Mouse (Mus musculus) embryonic facial prominence, embryonic 14.5 days (tissue): ENCODE measurements around the gene Tespa1. TPM values are rescaled to one million over a fixed set of nuclear protein-coding genes. Genes with fewer than 3 reads are reported as not detected.
"Not testable (repeated sequence)": the region's sequence is repeated elsewhere in the genome, so short reads cannot be mapped to it uniquely, and the experiment has no call there.

ENCODE experiments used
- ATAC-seq: fragments of 200-750 bp; cut with Nextera tagmentation; 2 replicates; pipeline ENCODE4 v1.8.0; 2017; ENCODE audit warnings: low read depth, moderate number of reproducible peaks, moderate TSS enrichment
- DNase-seq: peaks from one replicate; pipeline ENCODE4 v3.0.0-alpha.2; 2015; ENCODE audit warnings: low spot score
- H3K27ac ChIP-seq: fragments of 300-500 bp; sonication (generic); replicated peaks from 2 replicates; pipeline ENCODE4 v1.5.1; 2014; ENCODE audit warnings: low read depth, mild to moderate bottlenecking, low read length, moderate library complexity
- H3K27me3 ChIP-seq: fragments of 300-500 bp; sonication (generic); replicated peaks from 2 replicates; pipeline ENCODE4 v1.6.1; 2014; ENCODE audit warnings: low read length; ENCODE audit not compliant: control insufficient read depth, insufficient read depth
- H3K36me3 ChIP-seq: fragments of 300-500 bp; sonication (generic); 2 replicates; pipeline ENCODE4 v1.6.1; 2014; ENCODE audit warnings: low read length, mixed read lengths; ENCODE audit not compliant: control insufficient read depth, insufficient read depth
- H3K4me1 ChIP-seq: fragments of 300-500 bp; sonication (generic); 2 replicates; pipeline ENCODE4 v1.6.1; 2014; ENCODE audit warnings: antibody characterized with exemption, low read length; ENCODE audit not compliant: control insufficient read depth, insufficient read depth
- H3K4me2 ChIP-seq: fragments of 300-500 bp; sonication (generic); 2 replicates; pipeline ENCODE4 v1.6.1; 2014; ENCODE audit warnings: low read depth, mild to moderate bottlenecking, low read length, moderate library complexity, mixed read lengths
- H3K4me3 ChIP-seq: fragments of 300-500 bp; sonication (generic); 2 replicates; pipeline ENCODE4 v1.5.1; 2014; ENCODE audit warnings: low read depth, mild to moderate bottlenecking, low read length
- H3K9ac ChIP-seq: fragments of 300-500 bp; sonication (generic); 2 replicates; pipeline ENCODE4 v1.6.1; 2014; ENCODE audit warnings: low read depth, mild to moderate bottlenecking, low read length, moderate library complexity, mixed read lengths
- H3K9me3 ChIP-seq: fragments of 300-500 bp; sonication (generic); 2 replicates; pipeline ENCODE4 v1.6.1; 2016; ENCODE audit warnings: low read length; ENCODE audit not compliant: control insufficient read depth
- WGBS: fragments of 180-500 bp; shearing (Covaris S2); extraction: QIAGEN DNeasy Blood & Tissue Kit; methylation state at CpG from one replicate; pipeline ENCODE4 v1.1.7; 2014; 5-methylcytosine and 5-hydroxymethylcytosine counted together
- polyA plus RNA-seq: library from polyadenylated mRNA; unstranded; fragments of >200 nt; fragmentation: Nextera tagmentation; extraction: Ambion mirVana; gene quantifications from 2 replicates; pipeline ENCODE4 v1.2.1, GENCODE M21; 2014

The Tespa1 gene
- polyA plus RNA-seq, 1 experiment from 2014 or later, result 1.7 TPM

- Histone ChIP-seq H3K4me2 (no peak overlapping the region), H3K4me1 (no peaks in the 10 kb centered on the region), H3K9me3 (no peaks in the 10 kb centered on the region), H3K27ac (no peak overlapping the region), H3K9ac (no peak overlapping the region), H3K36me3 (no peaks in the 10 kb centered on the region), H3K27me3 (no peaks in the 10 kb centered on the region), H3K4me3 (no peak overlapping the region)
- no peak for DNase-seq
- no peak for ATAC-seq
- 76% methylated on average over 1 of the region's 1 CpGs for WGBS
Observed at GRCm38 (mm10) chr10:130371644-130372043, 49.0 kb downstream of the Tespa1 start.

GRCm38 (mm10) chr10:130372491-130373173, 50.0 kb downstream of the Tespa1 start:
- DNase-seq (peak; percentile 1), ATAC-seq (no peak)
- no peak overlapping the region for H3K4me2 ChIP-seq
- no peaks in the 10 kb centered on the region for H3K4me1 ChIP-seq
- H3K27me3 ChIP-seq, result no peaks in the 10 kb centered on the region
- H3K36me3 ChIP-seq, result no peaks in the 10 kb centered on the region
- no peak overlapping the region for H3K9ac ChIP-seq
- H3K4me3 ChIP-seq, result no peak overlapping the region
- 80% methylated on average over 2 of the region's 2 CpGs for WGBS
- H3K27ac ChIP-seq, result no peak overlapping the region
- H3K9me3 ChIP-seq, result no peaks in the 10 kb centered on the region

- no peaks in the 10 kb centered on the region for H3K36me3 ChIP-seq
- no peak overlapping the region for H3K27ac ChIP-seq
- 88% methylated on average over 2 of the region's 2 CpGs for WGBS
- no peak overlapping the region for H3K9ac ChIP-seq
- H3K4me1 ChIP-seq, result no peaks in the 10 kb centered on the region
- H3K9me3 ChIP-seq, result no peaks in the 10 kb centered on the region
- H3K27me3 ChIP-seq, result no peaks in the 10 kb centered on the region
- no peak for DNase-seq
- no peak overlapping the region for H3K4me2 ChIP-seq
- no peak overlapping the region for H3K4me3 ChIP-seq
- ATAC-seq, result no peak
Observed at GRCm38 (mm10) chr10:130375145-130375544, 52.5 kb downstream of the Tespa1 start.

GRCm38 (mm10) chr10:130394232-130394631, 71.6 kb downstream of the Tespa1 start, which contains the start of gene Vmn2r84:
TSS of gene Vmn2r84 (minus strand) at chr10:130394332.
- H3K27ac ChIP-seq, result no peak within 1 kb of the TSS
- no peak within 1 kb of the TSS for H3K4me3 ChIP-seq
- no peak for DNase-seq
- no peak within 1 kb of the TSS for H3K9ac ChIP-seq
- no peak for ATAC-seq
- H3K4me1 ChIP-seq, result no peaks in the 10 kb centered on the region
- H3K9me3 ChIP-seq, result no peaks in the 10 kb centered on the region
- no peaks in the 10 kb centered on the region for H3K36me3 ChIP-seq
- no peaks in the 10 kb centered on the region for H3K27me3 ChIP-seq
- no peak within 1 kb of the TSS for H3K4me2 ChIP-seq

- WGBS, result 65% methylated on average over 9 of the region's 35 CpGs
- not testable (repeated sequence) for ATAC-seq
Observed at GRCm38 (mm10) chr10:130412167-130412698, 89.6 kb downstream of the Tespa1 start.

More at GRCm38 (mm10) chr10:130412167-130412698, 89.6 kb downstream of the Tespa1 start:
- not testable (repeated sequence) for DNase-seq, H3K9me3 ChIP-seq, H3K27me3 ChIP-seq, H3K9ac ChIP-seq, H3K27ac ChIP-seq, H3K4me2 ChIP-seq, H3K4me3 ChIP-seq, H3K4me1 ChIP-seq, H3K36me3 ChIP-seq

Other genes starting within 250 kb of the Tespa1 start
- gene Olfr823, start 207.5 kb upstream of the Tespa1 start, polyA plus RNA-seq, result not detected in 2 replicates
- gene Olfr824, start 192.9 kb upstream of the Tespa1 start, polyA plus RNA-seq, result not detected in 2 replicates
- gene Olfr825, start 156.1 kb upstream of the Tespa1 start, polyA plus RNA-seq, result not detected in 2 replicates
- 0.14 TPM in 1 of 2 replicates, not detected in the other for gene Olfr826, start 138.7 kb upstream of the Tespa1 start, polyA plus RNA-seq
- gene Olfr827, start 108.5 kb upstream of the Tespa1 start, polyA plus RNA-seq, result not detected in 2 replicates
- gene Neurod4, start 42.6 kb upstream of the Tespa1 start, polyA plus RNA-seq, result 0.09 and 0.22 TPM in 2 replicates
- gene Vmn2r84, start 71.5 kb downstream of the Tespa1 start, polyA plus RNA-seq, result not detected in 2 replicates
- not detected in 2 replicates for gene Vmn2r85, start 106.8 kb downstream of the Tespa1 start, polyA plus RNA-seq
- not detected in 2 replicates for gene Vmn2r86, start 133.2 kb downstream of the Tespa1 start, polyA plus RNA-seq
- 0.04 TPM in 1 of 2 replicates, not detected in the other for gene Vmn2r87, start 174.5 kb downstream of the Tespa1 start, polyA plus RNA-seq